Mouse (Mus musculus) heart, adult 11 months (tissue): ENCODE measurements around the gene Slc35a2.
"Not testable (repeated sequence)": the region's sequence is repeated elsewhere in the genome, so short reads cannot be mapped to it uniquely, and the experiment has no call there.

Experiments used
- DNase-seq: peaks from one replicate; pipeline ENCODE4 v3.0.0; 2022

The Slc35a2 gene

GRCm38 (mm10) chrX:7909242-7909641, 25.4 kb downstream of the Slc35a2 start, which contains the start of gene Gm10490:
Gm10490 (plus strand) TSS chrX:7909542.
- not testable (repeated sequence) for DNase-seq

- no peak for DNase-seq
Observed at GRCm38 (mm10) chrX:7910473-7910872, 26.6 kb downstream of the Slc35a2 start.

- not testable (repeated sequence) for DNase-seq
Observed at GRCm38 (mm10) chrX:7915669-7916068, 31.8 kb downstream of the Slc35a2 start.

- not testable (repeated sequence) for DNase-seq
Observed at GRCm38 (mm10) chrX:7917960-7918359, 34.1 kb downstream of the Slc35a2 start.

GRCm38 (mm10) chrX:7919601-7920383, 36.0 kb downstream of the Slc35a2 start, which contains the start of gene Pcsk1n:
Pcsk1n (plus strand) TSS chrX:7919822.
- no peak for DNase-seq

GRCm38 (mm10) chrX:7922032-7922431, 38.2 kb downstream of the Slc35a2 start:
- no peak for DNase-seq

- DNase-seq: no peak
Observed at GRCm38 (mm10) chrX:7926266-7926665, 42.4 kb downstream of the Slc35a2 start.

GRCm38 (mm10) chrX:7927116-7927515, 43.3 kb downstream of the Slc35a2 start:
- DNase-seq: no peak

GRCm38 (mm10) chrX:7928270-7928790, 44.5 kb downstream of the Slc35a2 start, which contains the start of gene Eras:
Eras (minus strand) TSS chrX:7928607.
- no peak for DNase-seq

- no peak for DNase-seq
Observed at GRCm38 (mm10) chrX:7936874-7937273, 53.0 kb downstream of the Slc35a2 start.

- no peak for DNase-seq
Observed at GRCm38 (mm10) chrX:7937667-7938066, 53.8 kb downstream of the Slc35a2 start.
